Mouse (Mus musculus) cerebellum, adult 2 months (tissue): ENCODE data around the gene 2010111I01Rik. TPM values are rescaled to one million over a fixed set of nuclear protein-coding genes. Genes with fewer than 3 reads are reported as not detected.

Experiments
- DNase-seq, 2 experiments: peaks; one replicate each; pipeline ENCODE4 v3.0.0; 2021
- H3K27ac ChIP-seq: fragments of 200-500 bp; 2 replicates; pipeline ENCODE4 v1.5.1; 2012; ENCODE audit warnings: low read length, control low read depth, inconsistent platforms; ENCODE audit not compliant: insufficient read depth
- H3K27me3 ChIP-seq: fragments of 200-500 bp; 2 replicates; pipeline ENCODE4 v1.6.1; 2012; ENCODE audit warnings: inconsistent platforms, mild to moderate bottlenecking, low read length, moderate library complexity; ENCODE audit not compliant: control insufficient read depth, insufficient read depth
- H3K4me1 ChIP-seq: fragments of 200-500 bp; 2 replicates; pipeline ENCODE4 v1.6.1; 2011; ENCODE audit warnings: low read length; ENCODE audit not compliant: control insufficient read depth, insufficient read depth
- H3K4me3 ChIP-seq: fragments of 200-500 bp; replicated peaks from 2 replicates; pipeline ENCODE3; 2011; ENCODE audit warnings: mild to moderate bottlenecking, low read depth, low read length, control low read depth; ENCODE audit not compliant: insufficient read depth
- CTCF ChIP-seq: fragments of 200-500 bp; IDR thresholded peaks from 2 replicates; pipeline ENCODE4 v1.5.1; 2011; ENCODE audit warnings: low read depth, mild to moderate bottlenecking, control low read depth, low read length, moderate library complexity, borderline replicate concordance; ENCODE audit not compliant: insufficient read depth
- POLR2A ChIP-seq: fragments of 200-500 bp; IDR thresholded peaks from 2 replicates; pipeline ENCODE4 v1.6.1; 2011; ENCODE audit warnings: low read length, control low read depth, borderline replicate concordance; ENCODE audit not compliant: insufficient read depth
- WGBS: fragments of 180-500 bp; shearing (Covaris S2); methylation state at CpG from one replicate; pipeline ENCODE4 v1.1.7; 2018; 5-methylcytosine and 5-hydroxymethylcytosine counted together
- polyA plus RNA-seq: library from polyadenylated mRNA; depleted of rRNA; stranded (reverse); fragments of >200 nt; gene quantifications from 2 replicates; pipeline ENCODE4 v1.2.3, GENCODE M21; 2012

2010111I01Rik gene
- polyA plus RNA-seq, 1 experiment, result 126 TPM

GRCm38 (mm10) chr13:63300929-63301328 is 336.2 kb downstream of the 2010111I01Rik start:
- TF ChIP-seq CTCF (no peak), POLR2A (no peak)
- Histone ChIP-seq H3K4me3 (no peak overlapping the region), H3K27me3 (no peaks in the 10 kb centered on the region), H3K27ac (no peak overlapping the region; the same call in 1 of the 2 replicates), H3K4me1 (peaks cover 57% of the 10 kb centered on the region)
- DNase-seq, result no peak
- 49% methylated on average over 7 of the region's 7 CpGs for WGBS

GRCm38 (mm10) chr13:63301764-63302209 is 337.1 kb downstream of the 2010111I01Rik start:
- DNase-seq, result peak in 1 of 2 experiments; percentile 51
- Histone ChIP-seq H3K27ac (peak overlapping the region; percentile 64), H3K4me3 (no peak overlapping the region), H3K27me3 (no peaks in the 10 kb centered on the region), H3K4me1 (peaks cover 58% of the 10 kb centered on the region)
- 39% methylated on average over 3 of the region's 3 CpGs for WGBS
- TF ChIP-seq CTCF (no peak), POLR2A (no peak)

GRCm38 (mm10) chr13:63302381-63302780 is 337.7 kb downstream of the 2010111I01Rik start:
- 19% methylated on average over 5 of the region's 5 CpGs for WGBS
- no peak overlapping the region for H3K4me3 ChIP-seq
- H3K4me1 ChIP-seq, result peaks cover 63% of the 10 kb centered on the region
- H3K27me3 ChIP-seq, result no peaks in the 10 kb centered on the region
- H3K27ac ChIP-seq, result peak overlapping the region; percentile 66
- peak; percentile 59 to 64 for DNase-seq
- TF ChIP-seq CTCF (no peak), POLR2A (no peak)

GRCm38 (mm10) chr13:63304124-63304792 is 339.6 kb downstream of the 2010111I01Rik start:
- no peak for TF ChIP-seq CTCF
- no peak for TF ChIP-seq POLR2A
- WGBS, result 70% methylated on average over 6 of the region's 6 CpGs
- Histone ChIP-seq H3K27me3 (no peaks in the 10 kb centered on the region), H3K4me1 (peaks cover 61% of the 10 kb centered on the region), H3K4me3 (no peak overlapping the region), H3K27ac (0 out of 2 replicates have a peak overlapping the region, but pooled peaks have one; percentile 45)
- DNase-seq, result peak in 1 of 2 experiments; percentile 39

- H3K27ac ChIP-seq, result peak overlapping the region; percentile 45
- H3K4me3 ChIP-seq, result no peak overlapping the region
- H3K27me3 ChIP-seq, result no peaks in the 10 kb centered on the region
- TF ChIP-seq CTCF, result no peak
- no peak for TF ChIP-seq POLR2A
- 17% methylated on average over 3 of the region's 3 CpGs for WGBS
- DNase-seq, result peak in 1 of 2 experiments; percentile 41
- H3K4me1 ChIP-seq, result peaks cover 63% of the 10 kb centered on the region
Observed at GRCm38 (mm10) chr13:63304799-63305159, 340.1 kb downstream of the 2010111I01Rik start.

GRCm38 (mm10) chr13:63305160-63306011 is 340.7 kb downstream of the 2010111I01Rik start:
- TF ChIP-seq CTCF (no peak), POLR2A (no peak)
- Histone ChIP-seq H3K4me1 (peaks cover 64% of the 10 kb centered on the region), H3K4me3 (no peak overlapping the region), H3K27me3 (no peaks in the 10 kb centered on the region), H3K27ac (peak overlapping the region; percentile 45)
- DNase-seq, result peak; percentile 55 to 57
- 44% methylated on average over 16 of the region's 16 CpGs for WGBS

GRCm38 (mm10) chr13:63306768-63307167 is 342.1 kb downstream of the 2010111I01Rik start:
- peak; percentile 79 to 89 for DNase-seq
- TF ChIP-seq CTCF (no peak), POLR2A (no peak)
- WGBS, result 14% methylated on average over 5 of the region's 5 CpGs

More at GRCm38 (mm10) chr13:63306768-63307167, 342.1 kb downstream of the 2010111I01Rik start:
- no peaks in the 10 kb centered on the region for H3K27me3 ChIP-seq
- peak overlapping the region; percentile 85 for H3K27ac ChIP-seq
- peaks cover 52% of the 10 kb centered on the region for H3K4me1 ChIP-seq
- H3K4me3 ChIP-seq, result no peak overlapping the region
